Mouse (Mus musculus) large intestine, adult 2 months (tissue): Measurements from ENCODE around the gene Ccn2. TPM values are rescaled to one million over a fixed set of nuclear protein-coding genes. Genes with fewer than 3 reads are reported as not detected.

ENCODE experiments used
- DNase-seq: peaks from one replicate; pipeline ENCODE4 v3.0.0-alpha.2; 2012; ENCODE audit warnings: low read depth, low spot score
- WGBS: fragments of 180-500 bp; shearing (Covaris S2); methylation state at CpG from one replicate; pipeline ENCODE4 v1.1.7; 2018; 5-methylcytosine and 5-hydroxymethylcytosine counted together
- polyA plus RNA-seq: library from polyadenylated mRNA; depleted of rRNA; stranded (reverse); fragments of >200 nt; gene quantifications from 2 replicates; pipeline ENCODE4 v1.2.3, GENCODE M21; 2012; rRNA removed

Ccn2 gene
- polyA plus RNA-seq, 1 experiment = 10.5 TPM

GRCm38 (mm10) chr10:24638306-24639070, 43.2 kb downstream of the Ccn2 start:
- DNase-seq = peak; percentile 55
- WGBS = 12% methylated on average over 10 of the region's 10 CpGs

GRCm38 (mm10) chr10:24639596-24639995, 44.4 kb downstream of the Ccn2 start:
- 35% methylated on average over 7 of the region's 7 CpGs for WGBS
- peak; percentile 44 for DNase-seq

- WGBS = 72% methylated on average over 6 of the region's 6 CpGs
- DNase-seq = no peak
Measured at GRCm38 (mm10) chr10:24640186-24640875, 45.1 kb downstream of the Ccn2 start.

- 78% methylated on average over 14 of the region's 14 CpGs for WGBS
Measured at GRCm38 (mm10) chr10:24641416-24642140, 46.3 kb downstream of the Ccn2 start.

GRCm38 (mm10) chr10:24642796-24643580, 47.7 kb downstream of the Ccn2 start:
- 84% methylated on average over 11 of the region's 11 CpGs for WGBS
- no peak for DNase-seq

More at GRCm38 (mm10) chr10:24641416-24642140, 46.3 kb downstream of the Ccn2 start:
- no peak for DNase-seq

- DNase-seq = no peak
- WGBS = 76% methylated on average over 8 of the region's 8 CpGs
Measured at GRCm38 (mm10) chr10:24645169-24645568, 49.9 kb downstream of the Ccn2 start.

Other genes with a start within 250 kb of the Ccn2 start
- 2.9 and 4.8 TPM in 2 replicates for gene Enpp1, start 116.7 kb downstream of the Ccn2 start, polyA plus RNA-seq
- gene Enpp3, start 247.4 kb downstream of the Ccn2 start, polyA plus RNA-seq = 2.2 and 23.4 TPM in 2 replicates